Mouse (Mus musculus) intestine, embryonic 15.5 days (tissue): ENCODE data around the gene Slc9a9. TPM values are rescaled to one million over a fixed set of nuclear protein-coding genes. Genes with fewer than 3 reads are reported as not detected.

Experiments
- ATAC-seq: fragments of 200-750 bp; cut with Nextera tagmentation; 2 replicates; pipeline ENCODE4 v1.8.0; 2017; ENCODE audit warnings: moderate TSS enrichment, moderate library complexity
- H3K27ac ChIP-seq: fragments of 300-500 bp; sonication (generic); 2 replicates; pipeline ENCODE4 v1.5.1; 2015; ENCODE audit warnings: mild to moderate bottlenecking, inconsistent platforms
- H3K27me3 ChIP-seq: fragments of 300-500 bp; sonication (generic); replicated peaks from 2 replicates; pipeline ENCODE4 v1.6.1; 2015; ENCODE audit warnings: inconsistent platforms
- H3K36me3 ChIP-seq: fragments of 300-500 bp; sonication (generic); 2 replicates; pipeline ENCODE4 v1.6.1; 2015; ENCODE audit warnings: inconsistent platforms
- H3K4me1 ChIP-seq: fragments of 300-500 bp; sonication (generic); replicated peaks from 2 replicates; pipeline ENCODE4 v1.6.1; 2015; ENCODE audit warnings: inconsistent platforms
- H3K4me2 ChIP-seq: fragments of 300-500 bp; sonication (generic); replicated peaks from 2 replicates; pipeline ENCODE4 v1.6.1; 2015; ENCODE audit warnings: mild to moderate bottlenecking, inconsistent platforms
- H3K4me3 ChIP-seq: fragments of 300-500 bp; sonication (generic); replicated peaks from 2 replicates; pipeline ENCODE4 v1.5.1; 2015; ENCODE audit warnings: inconsistent platforms
- H3K9ac ChIP-seq: fragments of 300-500 bp; sonication (generic); 2 replicates; pipeline ENCODE4 v1.6.1; 2015; ENCODE audit warnings: inconsistent platforms
- H3K9me3 ChIP-seq: fragments of 300-500 bp; sonication (generic); 2 replicates; pipeline ENCODE4 v1.6.1; 2016; ENCODE audit warnings: inconsistent platforms
- WGBS: fragments of 180-500 bp; shearing (Covaris S2); methylation state at CpG from one replicate; pipeline ENCODE4 v1.1.7; 2015; 5-methylcytosine and 5-hydroxymethylcytosine counted together
- polyA plus RNA-seq: library from polyadenylated mRNA; unstranded; fragments of >200 nt; fragmentation: Nextera tagmentation; extraction: Ambion mirVana; gene quantifications from 2 replicates; pipeline ENCODE4 v1.2.1, GENCODE M21; 2015

Gene Slc9a9
- polyA plus RNA-seq, 1 experiment from 2014 or later, result 2.4 TPM

DNA sequence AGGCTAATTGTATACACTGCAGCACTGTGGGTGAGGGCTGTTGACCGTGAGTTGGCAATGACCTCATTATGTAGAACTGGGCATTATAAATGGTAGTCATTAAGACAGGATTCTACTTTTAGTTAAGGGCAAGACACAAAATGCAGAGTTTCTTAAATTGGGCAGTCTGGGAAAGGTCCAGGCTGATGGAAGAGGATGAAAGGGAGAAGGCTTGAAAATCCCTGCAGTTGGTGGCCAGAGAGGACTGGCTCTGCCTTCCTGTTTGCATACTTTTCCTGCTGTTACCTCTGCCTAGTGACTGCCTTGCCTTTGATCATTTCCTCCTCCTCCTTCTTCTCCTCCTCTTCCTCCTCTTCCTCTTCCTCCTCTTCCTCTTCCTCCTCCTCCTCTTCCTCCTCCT lies 73.6 kb downstream of the Slc9a9 start:
- no peak for ATAC-seq
- no peak overlapping the region for H3K27ac ChIP-seq
- no peaks in the 10 kb centered on the region for H3K36me3 ChIP-seq
- H3K27me3 ChIP-seq, result no peaks in the 10 kb centered on the region
- no peak overlapping the region for H3K4me3 ChIP-seq
- H3K4me1 ChIP-seq, result no peaks in the 10 kb centered on the region
- no peaks in the 10 kb centered on the region for H3K9me3 ChIP-seq
- 86% methylated on average over 1 of the region's 1 CpGs for WGBS
- no peak overlapping the region for H3K4me2 ChIP-seq
- H3K9ac ChIP-seq, result no peak overlapping the region

DNA sequence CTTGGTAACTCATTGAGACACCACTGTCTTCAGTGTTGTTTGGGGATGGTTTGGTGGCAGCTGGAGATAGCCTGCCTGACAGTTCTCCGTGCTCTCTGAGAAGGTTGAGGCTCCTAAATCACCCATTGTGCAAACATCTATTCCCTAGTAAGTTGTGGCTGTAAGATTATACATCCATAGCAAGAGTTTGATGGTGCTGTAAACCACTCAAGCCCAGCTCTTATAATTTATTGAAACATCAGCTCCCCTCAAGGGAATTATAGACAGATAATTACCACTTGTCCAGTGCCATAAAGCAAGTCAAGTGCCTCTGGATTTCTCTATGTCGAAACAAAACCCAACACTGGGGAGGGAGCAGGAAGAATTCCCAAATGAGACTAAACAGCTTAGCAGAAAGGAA lies 78.8 kb downstream of the Slc9a9 start:
- Histone ChIP-seq H3K9ac (no peak overlapping the region), H3K4me2 (no peak overlapping the region), H3K27me3 (no peaks in the 10 kb centered on the region), H3K27ac (no peak overlapping the region), H3K9me3 (no peaks in the 10 kb centered on the region), H3K4me3 (no peak overlapping the region), H3K4me1 (no peaks in the 10 kb centered on the region), H3K36me3 (no peaks in the 10 kb centered on the region)
- no peak for ATAC-seq
- WGBS, result 46% methylated on average over 2 of the region's 2 CpGs

DNA sequence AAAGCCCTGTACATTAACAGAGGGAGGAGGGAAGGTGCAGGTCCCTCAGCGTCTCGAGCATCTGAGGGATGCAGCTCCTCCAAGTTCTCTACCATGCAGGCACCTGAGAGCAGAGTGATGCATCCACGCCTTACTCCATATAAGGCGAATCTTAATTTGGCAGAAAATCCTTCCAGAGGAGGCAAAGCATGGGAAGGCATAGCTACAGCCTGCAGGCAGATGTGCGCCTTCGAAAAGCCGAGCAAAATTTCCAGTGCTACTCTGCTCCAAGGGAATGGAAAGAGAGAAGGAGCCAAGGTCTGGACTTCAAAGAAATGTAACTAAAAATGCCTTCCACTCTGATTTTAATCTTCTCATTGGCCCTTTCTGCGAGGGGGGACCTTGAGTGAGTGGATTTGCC lies 80.5 kb downstream of the Slc9a9 start:
- ATAC-seq, result no peak
- WGBS, result 80% methylated on average over 8 of the region's 8 CpGs
- no peaks in the 10 kb centered on the region for H3K4me1 ChIP-seq
- H3K27me3 ChIP-seq, result no peaks in the 10 kb centered on the region
- no peak overlapping the region for H3K4me3 ChIP-seq
- no peak overlapping the region for H3K9ac ChIP-seq
- H3K4me2 ChIP-seq, result no peak overlapping the region
- no peaks in the 10 kb centered on the region for H3K9me3 ChIP-seq
- H3K27ac ChIP-seq, result no peak overlapping the region
- H3K36me3 ChIP-seq, result no peaks in the 10 kb centered on the region

DNA sequence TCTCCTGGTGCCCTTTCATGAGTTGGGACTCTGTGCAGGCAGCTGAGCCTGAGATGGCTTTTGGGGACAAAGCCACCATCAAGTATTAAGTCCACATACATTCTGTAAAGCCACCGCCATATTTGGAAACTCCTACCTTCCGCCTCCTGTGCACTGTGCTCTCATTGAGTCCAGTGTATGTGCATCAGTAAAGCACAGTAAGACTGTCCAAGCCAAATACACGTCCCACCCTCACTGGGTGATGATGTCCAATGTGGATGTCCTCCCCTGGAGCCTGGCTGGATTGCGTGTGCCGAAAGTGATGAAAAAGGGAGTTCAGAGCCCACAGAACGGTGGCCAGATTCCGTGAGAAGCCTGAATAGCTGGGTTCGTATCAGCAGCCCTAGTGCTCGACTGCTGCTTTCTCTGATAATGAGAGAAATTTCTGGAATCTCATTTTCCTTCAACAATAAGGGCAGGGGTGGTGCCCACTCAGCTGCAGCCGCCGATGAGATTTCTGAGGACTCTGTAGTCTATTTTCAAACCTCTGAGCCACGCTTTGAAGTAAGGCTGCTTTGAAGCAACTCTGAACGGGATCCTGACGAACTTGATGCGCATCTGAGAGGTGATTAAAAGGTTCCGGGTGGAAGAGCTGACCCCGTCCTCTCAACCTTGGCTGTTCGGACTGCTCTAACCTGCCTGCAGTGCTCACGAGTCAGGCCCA lies 81.4 kb downstream of the Slc9a9 start:
- 82% methylated on average over 19 of the region's 19 CpGs for WGBS
- Histone ChIP-seq H3K36me3 (no peaks in the 10 kb centered on the region), H3K27me3 (no peaks in the 10 kb centered on the region), H3K4me2 (no peak overlapping the region), H3K4me1 (no peaks in the 10 kb centered on the region), H3K9ac (no peak overlapping the region), H3K9me3 (no peaks in the 10 kb centered on the region), H3K27ac (no peak overlapping the region), H3K4me3 (no peak overlapping the region)
- no peak for ATAC-seq

DNA sequence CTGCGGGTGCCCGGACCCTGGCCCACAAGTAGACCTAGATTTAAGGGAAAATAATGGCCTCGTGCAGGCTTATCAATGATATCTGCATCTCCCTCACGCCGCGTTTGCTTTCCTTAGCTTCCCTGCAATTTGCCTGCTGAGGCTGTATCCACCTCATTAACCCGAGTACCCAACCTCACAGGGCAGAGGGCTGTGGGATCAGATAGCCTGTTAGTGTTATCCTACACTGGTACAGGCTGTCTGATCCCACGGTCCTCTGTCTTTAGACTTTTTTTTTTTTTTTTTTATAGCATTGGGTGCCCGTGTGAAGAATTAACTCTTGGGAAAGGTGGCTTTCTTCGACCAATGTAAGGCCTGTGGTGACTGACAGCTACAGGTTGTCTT lies 81.9 kb downstream of the Slc9a9 start:
- WGBS, result 66% methylated on average over 10 of the region's 10 CpGs
- no peaks in the 10 kb centered on the region for H3K36me3 ChIP-seq
- ATAC-seq, result no peak
- no peaks in the 10 kb centered on the region for H3K27me3 ChIP-seq
- no peaks in the 10 kb centered on the region for H3K9me3 ChIP-seq
- no peak overlapping the region for H3K9ac ChIP-seq
- no peak overlapping the region for H3K4me2 ChIP-seq
- no peak overlapping the region for H3K27ac ChIP-seq
- no peaks in the 10 kb centered on the region for H3K4me1 ChIP-seq
- H3K4me3 ChIP-seq, result no peak overlapping the region

DNA sequence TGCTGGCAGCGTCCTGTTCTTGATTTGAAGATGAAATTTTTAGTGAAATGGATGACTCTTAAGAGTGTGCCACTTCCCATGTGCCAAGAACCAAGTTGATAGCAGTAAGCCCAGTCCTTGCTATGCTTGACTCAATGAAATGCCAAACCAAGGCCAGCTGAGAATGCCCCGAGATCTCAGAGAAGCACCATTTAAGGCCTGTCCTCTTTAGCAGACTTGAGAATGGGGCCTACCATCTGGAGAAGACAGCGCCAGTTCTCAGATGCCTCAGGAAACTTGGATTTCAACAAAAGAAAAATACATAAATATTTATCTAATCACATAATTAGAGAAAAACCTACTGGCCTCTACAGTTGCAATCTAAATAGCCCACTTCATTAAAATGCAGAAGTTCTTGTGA lies 82.4 kb downstream of the Slc9a9 start:
- Histone ChIP-seq H3K4me1 (no peaks in the 10 kb centered on the region), H3K27ac (no peak overlapping the region), H3K9ac (no peak overlapping the region), H3K4me3 (no peak overlapping the region), H3K27me3 (no peaks in the 10 kb centered on the region), H3K36me3 (no peaks in the 10 kb centered on the region), H3K9me3 (no peaks in the 10 kb centered on the region), H3K4me2 (no peak overlapping the region)
- WGBS, result 74% methylated on average over 3 of the region's 3 CpGs
- ATAC-seq, result no peak

DNA sequence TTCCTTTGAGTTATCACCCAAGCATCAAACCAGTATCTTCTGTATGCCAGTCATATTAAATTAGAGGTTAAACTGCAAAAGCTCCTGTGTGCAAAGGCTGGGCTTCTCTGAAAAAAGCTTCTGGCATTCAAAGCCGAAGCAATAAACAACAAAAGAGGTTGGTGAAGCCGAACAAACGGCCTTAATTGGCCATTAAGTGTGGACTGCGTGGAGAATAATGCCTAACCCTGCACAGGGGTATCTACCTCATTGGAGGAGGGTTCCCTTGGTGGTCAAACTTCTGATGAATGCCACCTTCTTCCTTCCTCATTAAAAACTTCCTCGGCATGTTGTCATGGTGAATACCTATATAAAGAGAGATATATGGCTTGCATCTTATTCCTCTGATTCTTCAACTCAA lies 90.2 kb downstream of the Slc9a9 start:
- Histone ChIP-seq H3K4me1 (no peaks in the 10 kb centered on the region), H3K9me3 (no peaks in the 10 kb centered on the region), H3K4me2 (no peak overlapping the region), H3K9ac (no peak overlapping the region), H3K27me3 (no peaks in the 10 kb centered on the region), H3K36me3 (no peaks in the 10 kb centered on the region), H3K4me3 (no peak overlapping the region), H3K27ac (no peak overlapping the region)
- ATAC-seq, result no peak
- WGBS, result 52% methylated on average over 5 of the region's 5 CpGs

DNA sequence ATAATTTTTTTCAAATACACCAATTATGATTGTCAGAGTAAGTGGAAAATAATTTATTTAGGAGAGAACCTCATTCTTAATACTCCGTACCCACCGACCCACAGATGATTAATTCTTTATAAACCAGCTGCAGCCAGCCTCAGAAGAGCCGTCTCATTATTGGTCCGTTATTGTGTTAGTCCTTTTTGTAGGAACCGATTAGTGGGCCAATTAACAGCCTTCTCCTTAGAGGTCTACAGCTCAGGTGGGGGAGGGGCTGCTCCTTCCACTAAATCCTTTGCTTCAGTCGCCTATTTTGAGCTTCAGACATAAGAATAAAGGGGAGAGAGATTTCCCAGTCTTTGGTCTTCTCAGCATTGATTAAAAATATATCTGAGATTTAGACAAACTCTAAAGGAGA lies 98.4 kb downstream of the Slc9a9 start:
- no peaks in the 10 kb centered on the region for H3K4me1 ChIP-seq
- ATAC-seq, result no peak
- H3K9me3 ChIP-seq, result no peaks in the 10 kb centered on the region
- H3K36me3 ChIP-seq, result no peaks in the 10 kb centered on the region
- no peak overlapping the region for H3K9ac ChIP-seq
- no peaks in the 10 kb centered on the region for H3K27me3 ChIP-seq
- 71% methylated on average over 6 of the region's 6 CpGs for WGBS
- H3K4me3 ChIP-seq, result no peak overlapping the region
- no peak overlapping the region for H3K27ac ChIP-seq
- H3K4me2 ChIP-seq, result no peak overlapping the region

DNA sequence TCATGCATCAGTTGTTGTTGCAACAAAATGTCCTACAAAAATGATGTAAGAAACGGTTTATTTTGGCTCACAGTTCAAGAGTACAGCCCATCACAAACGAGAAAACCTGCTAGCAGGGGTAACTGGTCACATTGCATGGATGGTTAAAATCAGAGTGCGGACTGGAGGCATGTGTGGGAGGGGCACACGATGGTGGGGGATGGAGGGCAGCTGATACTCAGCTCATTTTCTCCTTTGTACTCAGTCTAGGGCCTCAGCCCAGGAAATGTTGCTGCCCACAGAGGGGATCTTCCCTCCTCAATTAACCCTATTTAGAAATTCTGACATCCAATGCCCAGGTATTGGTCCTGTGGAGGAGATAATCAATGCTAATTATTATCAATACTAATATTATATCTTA lies 98.8 kb downstream of the Slc9a9 start:
- Histone ChIP-seq H3K9me3 (no peaks in the 10 kb centered on the region), H3K4me2 (no peak overlapping the region), H3K4me1 (no peaks in the 10 kb centered on the region), H3K9ac (no peak overlapping the region), H3K4me3 (no peak overlapping the region), H3K27me3 (no peaks in the 10 kb centered on the region), H3K36me3 (no peaks in the 10 kb centered on the region), H3K27ac (no peak overlapping the region)
- ATAC-seq, result no peak
- 79% methylated on average over 4 of the region's 4 CpGs for WGBS

DNA sequence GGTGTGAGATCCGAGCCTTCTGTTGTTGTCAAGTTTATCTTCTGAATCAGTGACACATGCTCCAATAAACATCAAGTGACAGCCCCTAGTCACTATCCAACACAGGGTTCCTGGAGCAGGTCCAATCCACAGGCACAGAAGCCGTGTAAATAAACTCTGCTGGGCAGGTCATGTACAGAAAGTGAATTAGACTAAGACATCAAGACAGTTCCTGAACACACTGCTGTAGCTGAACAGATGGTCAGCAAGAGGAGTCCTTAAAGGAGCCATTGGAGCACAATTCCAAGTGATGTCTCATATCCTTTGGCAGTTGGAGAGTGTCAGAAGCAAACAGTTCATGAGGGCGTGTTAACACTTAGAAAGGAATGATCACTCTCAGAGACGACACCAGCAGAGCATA lies 103.6 kb downstream of the Slc9a9 start:
- Histone ChIP-seq H3K4me1 (no peaks in the 10 kb centered on the region), H3K36me3 (no peaks in the 10 kb centered on the region), H3K9me3 (no peaks in the 10 kb centered on the region), H3K27me3 (no peaks in the 10 kb centered on the region), H3K9ac (no peak overlapping the region), H3K4me2 (no peak overlapping the region), H3K27ac (no peak overlapping the region), H3K4me3 (no peak overlapping the region)
- no peak for ATAC-seq
- WGBS, result 61% methylated on average over 4 of the region's 4 CpGs

DNA sequence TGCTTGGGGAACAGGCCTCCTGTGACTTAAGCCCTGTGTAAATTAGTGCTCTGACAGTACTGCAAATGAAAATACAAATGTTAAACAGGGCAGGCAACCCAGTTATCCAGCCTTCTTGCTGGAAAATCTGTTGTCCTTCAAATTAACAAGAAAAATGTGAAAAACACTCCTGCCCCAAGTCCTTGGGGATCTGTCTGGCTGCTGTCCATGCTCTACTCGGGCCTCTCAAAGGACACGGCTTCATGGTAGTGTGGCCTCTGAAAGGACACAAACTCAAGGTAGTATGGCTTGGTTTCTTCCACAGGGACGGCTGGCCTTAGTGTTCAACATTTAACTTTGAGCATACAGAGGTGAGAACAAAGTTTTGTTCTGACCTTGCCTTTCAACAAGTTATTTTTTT lies 118.6 kb downstream of the Slc9a9 start:
- no peaks in the 10 kb centered on the region for H3K4me1 ChIP-seq
- no peak overlapping the region for H3K4me2 ChIP-seq
- no peaks in the 10 kb centered on the region for H3K27me3 ChIP-seq
- no peak overlapping the region for H3K9ac ChIP-seq
- no peak for ATAC-seq
- H3K4me3 ChIP-seq, result no peak overlapping the region
- H3K36me3 ChIP-seq, result no peaks in the 10 kb centered on the region
- no peak overlapping the region for H3K27ac ChIP-seq
- WGBS, result 75% methylated on average over 3 of the region's 3 CpGs
- no peaks in the 10 kb centered on the region for H3K9me3 ChIP-seq

DNA sequence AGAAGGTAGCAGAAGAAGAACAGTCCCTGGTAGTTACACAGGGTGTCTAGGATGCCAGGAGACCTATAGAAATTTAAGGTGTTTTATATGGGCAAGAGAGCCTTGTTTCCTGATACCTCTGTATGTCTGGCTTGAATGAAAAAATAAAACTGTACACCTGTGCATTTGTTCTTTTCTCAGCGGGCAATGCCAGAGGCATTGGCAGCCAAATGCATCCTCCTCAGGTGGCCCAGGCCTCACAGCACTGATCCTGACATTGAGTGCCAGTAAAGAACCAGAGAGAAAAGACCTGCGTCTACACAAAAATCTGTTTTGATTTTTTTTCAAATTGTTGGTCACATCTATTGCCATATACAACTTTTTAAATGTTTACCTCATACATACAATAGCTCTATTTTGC lies 121.3 kb downstream of the Slc9a9 start:
- Histone ChIP-seq H3K36me3 (no peaks in the 10 kb centered on the region), H3K27me3 (no peaks in the 10 kb centered on the region), H3K4me2 (no peak overlapping the region), H3K4me1 (no peaks in the 10 kb centered on the region), H3K9me3 (no peaks in the 10 kb centered on the region), H3K4me3 (no peak overlapping the region), H3K9ac (no peak overlapping the region), H3K27ac (no peak overlapping the region)
- ATAC-seq, result no peak
- WGBS, result 93% methylated on average over 2 of the region's 2 CpGs

DNA sequence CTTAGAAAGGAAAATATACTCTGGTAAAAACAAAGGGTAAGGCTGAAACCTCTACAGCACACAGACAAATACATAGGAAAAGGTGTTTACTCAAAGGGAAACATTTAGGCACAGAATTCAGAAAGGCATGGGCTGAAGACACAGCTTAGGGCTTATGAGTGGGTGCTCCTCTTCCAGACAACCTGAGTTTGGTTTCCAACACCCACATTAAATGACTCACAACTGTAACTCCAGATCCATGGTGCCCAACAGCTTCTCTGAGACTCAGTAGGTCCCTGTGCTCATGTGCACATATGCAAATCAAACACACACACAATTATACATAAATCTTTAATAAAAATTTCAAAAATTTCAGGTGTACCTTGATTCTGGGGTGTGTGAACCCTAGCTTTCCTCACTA lies 133.4 kb downstream of the Slc9a9 start:
- H3K4me3 ChIP-seq, result no peak overlapping the region
- H3K9ac ChIP-seq, result no peak overlapping the region
- H3K4me2 ChIP-seq, result no peak overlapping the region
- no peaks in the 10 kb centered on the region for H3K4me1 ChIP-seq
- H3K27me3 ChIP-seq, result no peaks in the 10 kb centered on the region
- ATAC-seq, result no peak
- H3K9me3 ChIP-seq, result no peaks in the 10 kb centered on the region
- no peak overlapping the region for H3K27ac ChIP-seq
- no peaks in the 10 kb centered on the region for H3K36me3 ChIP-seq
